Mouse (Mus musculus): Measurements from ENCODE around the gene Plin4.
A peak's percentile ranks its signal among the peaks of the same experiment; 100 is the strongest.
"Not testable (repeated sequence)": the region's sequence is repeated elsewhere in the genome, so short reads cannot be mapped to it uniquely, and the experiment has no call there.

Plin4 gene

DNA sequence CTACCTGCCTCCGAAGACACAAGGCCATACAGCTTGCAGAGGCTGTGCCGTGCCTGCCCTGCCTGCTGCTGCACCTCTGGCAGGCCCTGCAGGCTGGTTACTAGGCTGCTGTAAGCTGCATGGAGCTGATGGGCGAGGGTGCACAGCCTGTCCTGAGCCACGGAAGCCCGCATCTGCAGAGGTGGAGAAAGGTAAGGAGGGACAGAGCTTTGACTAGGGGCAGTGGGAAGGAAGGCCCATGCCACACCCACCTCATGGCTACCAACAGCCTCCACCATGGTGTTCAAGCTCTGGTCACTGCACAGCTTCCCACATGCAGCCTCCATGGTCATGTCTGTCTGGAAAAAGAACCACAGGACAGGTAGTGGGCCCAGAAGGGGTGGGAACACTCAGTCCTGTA is 7.4 kb downstream of the Plin4 start:
- no peak for DNase-seq (ENCODE audit: low read depth, low spot score)

DNA sequence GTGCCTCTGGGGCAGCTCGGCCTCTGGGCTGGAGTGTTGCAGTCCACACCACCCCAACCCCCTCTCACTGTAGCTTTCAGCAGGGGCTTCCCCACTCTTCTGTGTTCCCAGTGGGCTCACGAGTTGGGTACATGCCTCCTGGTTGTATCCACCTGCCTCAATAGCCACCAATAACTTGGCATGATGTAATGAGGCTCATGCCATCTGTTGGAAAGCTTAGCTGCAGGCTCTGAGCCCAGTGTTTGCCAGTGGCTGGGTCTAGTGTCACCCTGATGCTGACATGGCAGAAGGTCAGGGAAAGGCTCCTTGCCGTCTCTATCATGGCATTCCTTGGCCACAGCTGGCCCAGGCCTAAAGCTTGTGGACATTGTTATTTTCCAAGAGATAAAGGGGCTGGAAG is 8.8 kb downstream of the Plin4 start:
- no peak for DNase-seq (ENCODE audit: low read depth, low spot score)

DNA sequence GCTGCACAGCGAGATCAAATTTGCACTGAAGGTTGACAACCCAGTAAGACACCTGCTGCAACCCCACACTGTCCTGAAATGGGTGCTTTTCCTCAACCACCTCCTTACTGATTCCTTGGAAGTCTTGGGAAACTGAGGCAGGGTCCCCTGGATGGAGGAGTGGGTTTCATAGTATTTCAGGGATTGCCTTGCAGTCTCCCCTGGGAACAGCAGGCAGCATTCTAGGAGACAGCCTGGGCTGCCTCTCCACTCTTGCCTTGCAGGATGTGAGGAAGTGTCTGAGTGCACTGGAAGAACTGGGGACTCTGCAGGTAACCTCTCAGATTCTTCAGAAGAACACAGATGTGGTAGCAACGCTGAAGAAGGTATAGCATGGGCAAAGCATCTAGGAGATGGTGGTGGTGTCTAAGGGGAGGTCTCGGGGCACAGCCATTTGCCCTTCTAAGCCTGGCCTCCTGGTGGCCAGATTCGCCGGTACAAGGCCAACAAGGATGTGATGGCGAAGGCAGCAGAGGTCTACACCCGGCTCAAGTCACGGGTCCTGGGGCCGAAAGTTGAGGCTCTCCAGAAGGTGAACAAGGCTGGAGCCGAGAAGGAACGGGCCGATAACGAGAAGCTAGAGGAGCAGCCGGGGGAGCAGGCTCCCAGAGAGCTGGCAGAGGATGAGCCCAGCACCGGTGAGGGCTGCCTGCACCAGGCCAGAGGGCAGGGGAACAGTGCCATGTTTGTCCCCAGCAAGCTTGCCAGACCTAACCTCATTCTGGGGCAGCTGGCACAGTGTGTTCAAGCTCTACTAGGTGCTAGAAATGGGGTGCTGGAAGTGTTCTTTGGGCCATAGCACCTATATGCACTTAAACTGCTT is 10.7 kb downstream of the Plin4 start:
- DNase-seq (ENCODE audit: low read depth, low spot score) = no peak

DNA sequence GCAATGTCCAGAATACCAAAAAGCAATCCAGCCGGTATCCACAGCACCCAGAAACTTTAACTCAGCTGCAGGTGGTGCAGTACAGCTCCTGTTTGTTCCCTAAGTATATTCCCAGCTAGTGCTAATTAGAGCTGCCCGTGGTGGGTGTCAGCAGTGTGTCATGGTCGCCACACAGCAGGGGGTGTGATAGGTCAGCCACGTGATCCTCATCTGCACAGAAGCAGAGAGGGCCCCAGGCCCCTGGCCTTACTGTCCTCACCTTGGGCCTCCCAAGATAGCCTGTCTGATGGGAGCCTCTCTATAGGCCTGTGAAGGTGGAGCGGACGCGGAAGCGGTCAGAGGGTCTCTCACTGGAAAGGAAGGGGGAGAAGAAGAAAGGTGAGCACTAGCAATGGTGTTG is 11.4 kb downstream of the Plin4 start:
- DNase-seq (ENCODE audit: low read depth, low spot score) = no peak

DNA sequence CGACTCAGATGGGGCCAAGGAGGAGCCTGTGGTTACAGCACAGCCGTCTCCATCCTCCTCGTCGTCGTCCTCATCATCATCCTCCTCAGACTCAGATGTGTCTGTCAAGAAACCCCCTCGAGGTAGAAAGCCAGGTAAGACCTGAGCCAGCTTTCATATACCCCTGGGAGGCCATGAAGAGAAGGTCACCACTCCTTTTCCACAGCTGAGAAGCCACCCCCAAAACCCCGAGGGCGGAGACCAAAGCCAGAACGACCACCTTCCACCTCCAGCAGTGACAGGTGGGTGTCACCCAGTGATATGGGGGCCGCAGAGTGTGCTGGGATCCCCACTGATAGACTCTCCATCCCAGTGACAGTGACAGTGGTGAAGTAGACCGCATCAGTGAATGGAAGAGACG is 12.7 kb downstream of the Plin4 start:
- DNase-seq (ENCODE audit: low read depth, low spot score) = no peak

DNA sequence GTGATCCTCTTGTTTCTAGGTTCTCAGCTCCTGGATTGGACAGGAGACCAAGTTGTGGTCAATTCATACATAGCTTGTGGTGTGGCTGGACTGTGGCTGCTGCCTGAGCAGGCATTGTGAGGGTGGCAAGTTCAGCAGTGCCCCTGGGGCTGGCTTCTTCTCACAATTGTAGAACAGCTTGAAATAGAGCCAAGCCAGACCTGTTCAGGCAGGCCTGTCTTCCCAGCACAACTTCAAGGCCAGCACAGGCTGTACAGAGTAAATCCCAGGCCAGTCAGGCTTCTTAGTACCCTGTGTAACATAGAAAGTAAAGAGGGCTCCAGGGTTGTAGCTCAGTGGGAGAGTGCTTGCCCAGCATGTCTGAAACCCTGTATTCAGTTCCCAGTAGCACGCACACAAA is 16.8 kb downstream of the Plin4 start:
- no peak for DNase-seq (ENCODE audit: low read depth, low spot score)

DNA sequence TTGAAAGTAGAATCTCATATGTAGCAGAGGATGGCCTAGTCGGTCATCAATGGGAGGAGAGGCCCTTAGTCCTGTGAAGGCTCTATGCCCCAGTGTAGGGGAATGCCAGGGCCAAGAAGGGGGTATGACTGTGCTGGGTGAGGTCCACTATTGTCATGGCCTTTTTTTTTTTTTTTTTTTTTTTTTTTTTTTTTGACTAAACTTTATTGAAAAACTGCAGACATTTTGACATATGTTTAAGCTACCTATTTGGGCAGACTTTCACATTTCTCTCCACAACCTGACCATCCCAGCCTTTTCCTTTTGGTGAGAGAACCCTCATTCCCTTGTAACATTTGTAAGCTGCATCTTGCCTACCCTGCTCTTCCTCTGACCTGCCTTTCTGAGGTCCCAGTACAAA is 17.3 kb downstream of the Plin4 start:
- DNase-seq (ENCODE audit: low read depth, low spot score) = no peak

DNA sequence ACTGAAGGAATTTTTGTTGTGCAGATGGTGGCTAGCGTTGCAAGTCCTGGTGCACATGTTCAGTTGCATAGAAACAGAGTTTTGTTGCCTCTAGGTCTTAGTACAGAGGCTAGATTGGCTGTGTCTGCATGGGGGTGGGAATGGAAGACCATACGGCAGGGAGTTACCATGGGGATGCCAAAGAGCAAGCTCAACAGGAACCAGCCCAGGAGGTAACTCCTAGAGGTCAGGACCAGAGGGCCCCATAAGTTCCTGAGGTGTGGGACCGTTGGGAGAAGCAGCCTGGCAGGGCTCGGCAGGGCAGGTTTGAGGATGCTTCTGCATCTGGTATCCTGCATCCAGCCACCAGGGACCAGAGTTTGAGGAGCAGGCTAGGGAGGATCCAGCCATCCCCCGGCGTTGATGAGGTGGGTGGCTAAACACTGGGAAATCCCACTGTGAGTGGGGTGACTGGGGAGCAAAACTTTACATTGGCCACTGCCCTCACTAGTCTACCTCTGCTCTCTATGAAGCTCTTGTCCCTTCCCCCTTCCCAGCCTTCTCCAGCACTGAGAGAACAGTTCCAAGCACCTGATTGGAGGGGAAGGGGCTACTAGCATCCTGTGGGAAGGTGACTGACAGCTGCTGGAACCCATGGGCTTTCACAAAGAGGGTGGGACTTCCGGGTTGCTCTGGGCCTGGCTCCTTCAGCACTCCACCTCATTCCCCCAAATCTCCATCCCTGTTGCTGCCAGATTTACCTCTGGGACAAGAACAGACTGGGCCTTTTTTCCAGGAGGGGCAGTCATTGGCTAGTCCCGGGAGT is 28.6 kb downstream of the Plin4 start:
- DNase-seq (ENCODE audit: low read depth, low spot score) = no peak

DNA sequence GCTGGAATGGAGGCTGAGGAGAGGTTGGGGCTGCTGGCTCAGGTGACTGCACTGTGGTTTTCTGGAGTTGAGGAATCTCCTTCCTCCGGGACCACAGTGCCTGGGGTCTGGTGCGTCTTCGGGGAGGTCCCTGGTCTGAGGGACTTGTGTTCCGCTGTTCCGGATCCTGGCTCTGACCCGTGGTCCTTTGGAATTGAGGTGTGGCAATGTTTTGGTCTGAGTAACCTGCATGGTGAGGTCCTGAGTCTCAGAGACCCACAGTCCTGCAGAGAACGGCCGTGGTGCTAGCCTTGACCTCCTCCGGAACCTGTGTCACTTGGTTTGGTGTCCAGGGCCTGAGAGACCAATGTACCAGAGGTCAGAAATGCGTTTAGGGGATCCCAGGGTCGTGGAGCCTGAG is 29.7 kb downstream of the Plin4 start:
- no peak for DNase-seq (ENCODE audit: low read depth, low spot score)

DNA sequence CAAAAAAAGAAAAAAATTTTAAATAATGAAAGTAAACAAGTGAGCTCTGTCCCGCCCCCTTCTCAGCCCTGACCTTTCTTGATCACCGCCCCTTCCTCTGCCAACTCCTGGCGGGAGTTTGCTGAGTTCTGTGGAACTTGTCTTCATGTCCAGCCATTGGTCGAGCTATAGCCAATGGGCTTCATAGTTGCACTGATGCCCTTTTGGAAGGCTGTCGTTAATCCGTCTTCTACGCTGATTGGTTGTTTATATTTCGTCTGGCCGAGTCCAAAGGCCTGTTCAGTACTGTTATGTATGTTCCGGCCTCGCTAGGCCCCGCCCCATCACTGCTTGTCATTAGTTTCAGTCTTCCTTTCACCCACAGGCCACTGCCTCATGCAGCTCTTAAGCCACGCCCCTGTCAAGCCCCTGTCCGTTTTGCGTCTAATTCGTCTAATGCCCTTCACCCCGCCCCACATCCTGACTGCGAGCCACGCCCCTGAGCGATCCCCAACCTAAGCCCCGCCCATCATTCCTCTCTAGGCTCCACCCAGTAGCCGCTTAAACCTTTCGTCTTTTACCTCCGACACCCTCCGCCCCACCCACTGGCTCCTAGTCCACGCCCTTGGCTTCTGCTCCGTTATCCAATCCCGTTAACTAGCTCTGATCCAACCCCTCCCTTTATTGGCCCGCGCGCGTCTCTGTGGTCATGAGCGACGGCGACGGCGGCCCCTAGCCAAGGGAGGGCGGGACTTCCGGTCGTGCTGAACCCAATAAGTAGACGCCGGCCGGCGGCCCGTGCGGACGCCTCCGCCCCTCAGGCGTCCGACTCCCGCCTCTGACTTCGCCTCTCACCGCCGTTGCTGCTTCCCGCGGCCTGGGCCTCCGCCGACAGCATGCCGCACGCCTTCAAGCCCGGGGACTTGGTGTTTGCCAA is 30.5 kb downstream of the Plin4 start, which contains the start of gene Hdgfl2:
Gene Hdgfl2 (plus strand): TSS at position 755 of the 916 bp plus-strand sequence.
- DNase-seq (ENCODE audit: low read depth, low spot score) = peak; percentile 100

DNA sequence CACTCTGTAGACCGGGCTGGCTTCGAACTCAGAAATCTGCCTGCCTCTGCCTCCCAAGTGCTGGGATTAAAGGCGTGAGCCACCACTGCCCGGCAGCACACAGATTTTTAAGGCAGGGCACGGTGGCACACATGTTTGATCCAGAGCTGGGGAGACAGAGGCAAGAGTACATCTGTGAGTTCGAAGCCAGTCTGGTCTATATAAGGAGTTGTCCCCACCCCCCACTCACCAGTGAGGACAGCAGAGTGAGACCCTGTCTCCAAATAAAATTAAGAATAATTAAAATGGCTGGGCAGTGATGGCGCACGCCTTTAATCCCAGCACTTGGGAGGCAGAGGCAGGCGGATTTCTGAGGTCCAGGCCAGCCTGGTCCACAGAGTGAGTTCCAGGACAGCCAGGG is 31.2 kb downstream of the Plin4 start:
- DNase-seq (ENCODE audit: low read depth, low spot score) = not testable (repeated sequence)

DNA sequence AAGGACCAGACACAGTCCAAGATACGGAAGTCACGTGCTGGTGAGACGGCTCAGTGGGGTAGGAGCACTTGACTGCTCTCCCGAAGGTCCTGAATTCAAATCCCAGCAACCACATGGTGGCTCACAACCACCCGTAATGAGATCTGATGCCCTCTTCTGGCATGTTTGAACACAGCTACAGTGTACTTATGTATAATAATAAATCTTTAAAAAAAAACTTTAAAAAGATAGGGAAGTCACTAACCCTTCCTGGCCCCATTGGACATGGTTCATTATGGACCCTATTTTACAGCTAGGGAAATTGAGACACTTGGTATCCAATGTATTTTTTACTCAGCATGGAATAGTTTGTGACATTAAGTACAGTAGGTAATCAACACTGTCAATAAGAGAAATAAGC is 32.1 kb downstream of the Plin4 start:
- no peak for DNase-seq (ENCODE audit: low read depth, low spot score)

DNA sequence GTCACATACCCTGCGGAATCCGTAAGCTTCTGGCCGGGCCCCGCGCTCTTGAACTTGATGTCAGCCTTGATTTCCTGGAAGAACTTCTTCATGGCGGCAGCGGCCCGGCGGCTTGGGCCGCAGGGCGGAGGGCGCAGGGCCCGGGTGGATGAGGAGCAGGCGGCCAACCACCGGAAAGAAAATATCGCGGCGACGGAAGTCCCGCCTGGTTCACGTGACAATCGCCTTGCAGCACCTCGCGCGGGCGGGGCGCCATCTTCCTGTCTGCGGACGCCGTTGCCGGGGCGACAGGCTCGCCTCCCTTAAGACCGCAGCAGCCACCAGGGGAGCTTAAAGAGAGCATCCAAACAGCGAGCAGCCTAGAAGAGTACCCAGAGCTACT is 34.8 kb downstream of the Plin4 start, which contains the start of gene Ubxn6:
Gene Ubxn6 (minus strand): TSS at position 202 of the 382 bp plus-strand sequence.
- DNase-seq (ENCODE audit: low read depth, low spot score) = peak; percentile 88

DNA sequence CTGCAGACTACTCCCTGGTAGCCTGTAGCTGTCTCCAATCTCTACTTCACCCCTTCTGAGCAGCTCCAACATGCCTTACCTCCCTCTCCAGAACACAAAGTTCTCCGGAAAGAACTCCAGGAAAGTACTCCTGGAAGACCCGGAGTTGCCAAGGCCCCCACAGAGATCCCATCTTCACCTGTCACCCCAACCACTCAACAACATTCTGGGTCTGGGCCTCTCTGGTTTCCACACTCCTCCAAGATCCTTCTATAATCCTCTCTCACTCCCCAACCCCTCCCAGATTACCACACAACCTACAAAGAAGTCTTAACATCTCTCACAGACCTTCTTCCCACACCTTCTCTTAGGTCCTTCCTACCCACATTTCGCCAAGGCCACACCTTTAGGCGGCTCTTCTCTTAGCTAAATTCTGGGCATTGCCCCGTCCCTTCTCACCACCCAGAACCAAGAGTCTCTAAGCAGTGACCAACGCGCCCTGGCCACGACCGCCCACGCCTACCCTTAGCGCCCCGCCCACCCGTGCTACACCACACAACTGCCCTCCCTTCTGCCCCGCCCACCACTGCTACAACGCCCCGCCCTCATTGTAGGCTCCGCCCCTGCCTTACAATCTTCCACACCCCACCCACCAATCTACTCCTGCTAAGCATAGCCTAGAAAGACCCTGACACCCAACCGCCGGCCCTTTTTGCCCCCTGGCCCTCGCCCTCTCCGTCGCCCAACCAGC is 35.3 kb downstream of the Plin4 start:
- DNase-seq (ENCODE audit: low read depth, low spot score) = peak; percentile 48

DNA sequence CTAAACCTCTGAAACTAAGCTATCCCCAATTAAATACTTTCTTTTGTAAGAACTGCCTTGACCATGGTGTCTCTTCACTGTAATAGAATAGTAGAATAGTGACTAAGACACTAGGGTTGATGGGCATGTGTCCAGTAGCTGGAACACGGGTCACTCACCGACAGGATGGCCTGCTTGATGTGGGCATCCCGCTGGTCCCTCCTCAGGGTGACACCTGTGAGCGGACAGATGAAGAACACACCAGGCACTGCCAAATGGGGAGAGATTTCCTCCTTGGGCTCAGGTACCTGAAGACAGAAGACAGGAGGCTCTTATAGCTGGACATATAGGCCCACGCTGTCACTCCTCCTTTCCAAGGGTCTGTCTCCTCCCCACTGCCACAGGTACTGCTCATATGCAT is 37.4 kb downstream of the Plin4 start:
- DNase-seq (ENCODE audit: low read depth, low spot score) = no peak

DNA sequence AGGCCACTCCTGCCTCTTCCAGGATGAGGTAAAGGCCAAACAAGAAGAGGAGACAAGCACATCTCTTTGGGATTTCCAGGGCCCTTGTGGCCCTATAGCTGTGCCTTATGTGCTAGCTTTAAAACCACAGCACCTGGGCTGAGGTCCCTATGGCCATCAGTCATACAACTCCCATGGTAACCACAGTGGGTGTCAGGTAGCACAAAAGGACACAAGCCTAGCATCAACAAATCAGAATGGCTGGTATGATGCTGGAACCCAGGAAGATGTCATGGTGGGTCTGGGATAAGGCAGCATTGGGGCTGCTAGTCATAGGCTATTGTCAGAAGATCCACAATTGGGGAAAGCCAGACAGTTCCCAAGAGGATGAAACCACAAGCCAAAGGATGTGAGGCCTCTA is 38.5 kb downstream of the Plin4 start:
- DNase-seq (ENCODE audit: low read depth, low spot score) = no peak

DNA sequence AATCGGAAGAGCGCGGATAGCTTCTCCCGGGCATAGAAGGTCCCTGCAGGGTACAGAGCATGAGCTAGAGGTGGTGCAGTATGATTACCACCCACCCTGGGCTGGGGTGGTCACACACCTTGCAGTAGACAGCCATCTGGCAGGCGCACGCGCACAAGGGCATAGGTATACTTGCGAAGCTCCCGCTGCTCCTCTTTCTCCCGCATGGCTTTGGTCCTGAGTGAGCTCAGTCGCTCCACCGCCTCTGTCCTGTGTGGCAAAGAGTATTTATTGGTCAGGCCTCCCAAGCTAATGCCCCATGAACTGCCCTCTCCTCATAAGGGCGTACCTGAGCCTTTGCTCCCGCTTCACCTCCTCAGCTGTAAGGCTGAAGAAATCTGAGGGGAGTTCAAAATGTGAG is 40.5 kb downstream of the Plin4 start:
- DNase-seq (ENCODE audit: low read depth, low spot score) = no peak

DNA sequence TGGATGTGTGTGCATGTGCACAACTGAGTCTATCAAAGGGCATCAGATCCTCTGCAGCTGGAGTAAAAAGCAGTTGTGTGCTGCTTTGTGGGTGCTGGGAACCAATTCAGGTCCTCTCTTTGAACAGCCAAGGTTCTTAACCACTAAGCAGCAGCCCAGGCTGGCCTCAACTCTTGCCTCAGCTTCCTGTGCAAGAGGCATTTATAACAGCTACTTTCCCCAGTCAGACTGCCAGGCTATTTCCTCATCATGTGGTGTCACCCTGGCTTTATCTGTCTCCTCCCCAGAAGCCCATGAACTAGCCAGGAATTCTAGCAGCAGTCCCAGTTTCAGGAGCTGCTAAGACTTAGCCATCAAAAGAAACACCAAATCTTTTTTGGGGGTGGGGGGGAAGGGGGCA is 43.2 kb downstream of the Plin4 start:
- no peak for DNase-seq (ENCODE audit: low read depth, low spot score)

DNA sequence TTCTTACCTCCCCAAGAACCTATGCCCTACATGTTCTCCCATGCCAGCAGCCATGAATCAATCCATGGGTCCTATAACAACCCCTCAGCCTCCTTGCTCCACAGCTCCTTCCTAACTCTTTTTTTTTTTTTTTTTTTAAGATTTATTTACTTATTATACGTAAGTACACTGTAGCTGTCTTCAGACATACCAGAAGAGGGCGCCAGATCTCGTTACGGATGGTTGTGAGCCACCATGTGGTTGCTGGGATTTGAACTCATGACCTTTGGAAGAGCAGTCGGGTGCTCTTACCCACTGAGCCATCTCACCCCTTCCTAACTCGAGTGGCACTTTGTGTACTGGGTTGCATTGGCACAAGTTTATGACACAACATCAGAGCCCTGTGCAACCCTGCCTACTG is 43.9 kb downstream of the Plin4 start:
- not testable (repeated sequence) for DNase-seq (ENCODE audit: low read depth, low spot score)

DNA sequence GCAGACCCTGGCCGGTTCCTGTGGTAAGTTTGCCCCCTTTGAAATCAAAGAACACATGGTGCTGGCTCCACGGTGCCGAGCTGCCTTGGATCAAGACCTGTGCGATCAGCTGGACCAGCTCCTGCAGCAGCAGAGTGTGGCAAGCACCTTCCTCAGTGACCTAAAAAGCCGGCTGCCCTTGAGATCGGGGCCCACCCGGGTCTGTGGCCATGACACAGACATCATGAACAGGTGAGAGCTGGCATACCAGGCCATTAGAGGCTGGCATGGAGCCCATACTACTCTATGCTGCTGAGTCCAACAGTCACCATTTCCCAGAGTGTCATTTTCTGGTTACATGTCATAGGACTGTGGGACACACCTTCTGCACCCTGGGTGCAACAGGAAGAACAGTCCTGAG is 47.5 kb downstream of the Plin4 start:
- DNase-seq (ENCODE audit: low read depth, low spot score) = no peak
